26 mouse cellular contexts compared by ENCODE assay signal in genomic region chr1:77336937-77337336, GRCm38 (mm10).
DNase-seq lines count a peak whose midpoint lies in the region; ATAC-seq and TF ChIP-seq lines count a peak whose summit lies in the region.
"Had no signal": no experiment of that assay in that cellular context is flagged by ENCODE, and none has a peak within 500 bp of the region (broad histone marks: within the 10 kb centered on the region; RNA-seq: fewer than 3 reads in every experiment).

No protein-coding gene starts in this region.

- 38% methylated on average over 7 of the region's 7 CpGs for WGBS in intestine, embryonic 14.5 days
- 65% methylated on average over 7 of the region's 7 CpGs for WGBS in intestine, postnatal 0 days
- WGBS in kidney, embryonic 16.5 days = 18% methylated on average over 7 of the region's 7 CpGs
- WGBS in limb, embryonic 10.5 days = 46% methylated on average over 7 of the region's 7 CpGs
- 71% methylated on average over 7 of the region's 7 CpGs for WGBS in lung, adult 2 months

- H3K27me3 ChIP-seq in intestine, embryonic 14.5 days (replicated peaks; ENCODE audit: control insufficient read depth, insufficient read depth, low read length) = no peaks in the 10 kb centered on the region
- no peaks in the 10 kb centered on the region for H3K27me3 ChIP-seq in intestine, postnatal 0 days (replicated peaks; ENCODE audit: control insufficient read depth, insufficient read depth, low read length)
- H3K27me3 ChIP-seq in kidney, embryonic 16.5 days (ENCODE audit: insufficient read depth, low read length) = no peaks in the 10 kb centered on the region
- H3K27me3 ChIP-seq in limb, embryonic 10.5 days (ENCODE audit: low read depth, poor library complexity, severe bottlenecking) = no peaks in the 10 kb centered on the region
- H3K27me3 ChIP-seq: embryonic facial prominence, embryonic 12.5 days; forebrain, embryonic 12.5 days; forebrain, embryonic 15.5 days; heart, embryonic 13.5 days had no signal

- DNase-seq in intestine, embryonic 14.5 days (ENCODE audit: low spot score) = no peak
- no peak for DNase-seq in kidney, adult 8-10 months
- peak; percentile 19 for DNase-seq in kidney, postnatal 14 days
- no peak for DNase-seq in kidney, postnatal 25 days
- DNase-seq in limb, embryonic 10.5 days (ENCODE audit: low spot score) = no peak
- DNase-seq in lung, adult 2 months = no peak
- DNase-seq: adrenal gland, adult 8-10 months; adrenal gland, postnatal 25 days; cerebellum, adult 11-12 months; cerebellum, adult 8-10 months; cerebellum, postnatal 10 days; gastrocnemius, postnatal 10 days; gastrocnemius, postnatal 36 days; heart, adult 2 months; heart, postnatal 14 days; heart, postnatal 4 days had no signal

- H3K4me3 ChIP-seq in intestine, embryonic 14.5 days (ENCODE audit: low read depth, low read length) = no peak overlapping the region
- no peak overlapping the region for H3K4me3 ChIP-seq in intestine, postnatal 0 days (ENCODE audit: low read depth, low read length)
- no peak overlapping the region for H3K4me3 ChIP-seq in kidney, embryonic 16.5 days (ENCODE audit: low read length)
- no peak overlapping the region for H3K4me3 ChIP-seq in limb, embryonic 10.5 days
- no peak overlapping the region for H3K4me3 ChIP-seq in lung, adult 2 months (replicated peaks; ENCODE audit: extremely low read depth, low read depth, low read length)
- H3K4me3 ChIP-seq: embryonic facial prominence, embryonic 12.5 days; erythroblast, embryonic 14.5 days; forebrain, embryonic 12.5 days; forebrain, embryonic 15.5 days; heart, adult 2 months; heart, embryonic 10.5 days; heart, embryonic 13.5 days had no signal

- H3K4me1 ChIP-seq in intestine, embryonic 14.5 days (replicated peaks; ENCODE audit: control insufficient read depth, insufficient read depth, low read length) = peaks cover 9% of the 10 kb centered on the region
- H3K4me1 ChIP-seq in intestine, postnatal 0 days (replicated peaks; ENCODE audit: control insufficient read depth, insufficient read depth, low read length) = no peaks in the 10 kb centered on the region
- peaks cover 34% of the 10 kb centered on the region for H3K4me1 ChIP-seq in kidney, embryonic 16.5 days (ENCODE audit: insufficient read depth, low read length)
- H3K4me1 ChIP-seq in limb, embryonic 10.5 days = peaks cover 36% of the 10 kb centered on the region
- no peaks in the 10 kb centered on the region for H3K4me1 ChIP-seq in lung, adult 2 months (ENCODE audit: control insufficient read depth, insufficient read depth, low read length)
- H3K4me1 ChIP-seq: forebrain, embryonic 12.5 days had no signal

- no peak for TF ChIP-seq CTCF in intestine, postnatal 0 days (IDR thresholded peaks at IDR 0.05; ENCODE audit: low read depth)
- TF ChIP-seq CTCF in lung, adult 2 months (IDR thresholded peaks at IDR 0.05; ENCODE audit: insufficient read depth, low read length) = no peak

- ATAC-seq in intestine, embryonic 14.5 days (replicated peaks; ENCODE audit: low FRiP score, low TSS enrichment, low read depth) = no peak
- no peak for ATAC-seq in intestine, postnatal 0 days
- peak; percentile 89 for ATAC-seq in kidney, embryonic 16.5 days (ENCODE audit: low FRiP score, low TSS enrichment)
- ATAC-seq: activated CD4-positive, CD25-positive, alpha-beta regulatory T cell, adult 4 months; forebrain, embryonic 15.5 days had no signal

- peak overlapping the region; percentile 44; the same call in 1 of the 2 replicates for H3K27ac ChIP-seq in intestine, embryonic 14.5 days (ENCODE audit: low read depth)
- no peak overlapping the region for H3K27ac ChIP-seq in intestine, postnatal 0 days (ENCODE audit: low read depth, low read length)
- peak overlapping the region; percentile 53 for H3K27ac ChIP-seq in kidney, embryonic 16.5 days (ENCODE audit: low read length)
- peak overlapping the region; percentile 44; the same call in 1 of the 2 replicates for H3K27ac ChIP-seq in limb, embryonic 10.5 days
- H3K27ac ChIP-seq: forebrain, embryonic 12.5 days; forebrain, embryonic 15.5 days; heart, adult 2 months; heart, embryonic 10.5 days; heart, embryonic 13.5 days; hindbrain, embryonic 14.5 days had no signal

- no peak for TF ChIP-seq POLR2A in lung, adult 2 months (IDR thresholded peaks at IDR 0.05; ENCODE audit: borderline replicate concordance, extremely low read depth, low read depth, low read length)

- H3K9me3 ChIP-seq in intestine, embryonic 14.5 days (ENCODE audit: control insufficient read depth, low read length) = no peaks in the 10 kb centered on the region
- no peaks in the 10 kb centered on the region for H3K9me3 ChIP-seq in intestine, postnatal 0 days (ENCODE audit: control insufficient read depth)
- no peaks in the 10 kb centered on the region for H3K9me3 ChIP-seq in kidney, embryonic 16.5 days (ENCODE audit: low read length)
- no peaks in the 10 kb centered on the region for H3K9me3 ChIP-seq in limb, embryonic 10.5 days (replicated peaks)
- H3K9me3 ChIP-seq: embryonic facial prominence, embryonic 12.5 days; forebrain, embryonic 12.5 days; forebrain, embryonic 15.5 days; heart, embryonic 10.5 days; heart, embryonic 13.5 days had no signal

- 0 out of 2 replicates have a peak overlapping the region, but pooled peaks have one; percentile 16 for H3K4me2 ChIP-seq in intestine, embryonic 14.5 days (ENCODE audit: low read length)
- H3K4me2 ChIP-seq in intestine, postnatal 0 days (replicated peaks; ENCODE audit: low read depth) = no peak overlapping the region
- H3K4me2 ChIP-seq in kidney, embryonic 16.5 days (replicated peaks; ENCODE audit: low read depth, low read length) = peak overlapping the region; percentile 10; the same call in 1 of the 2 replicates
- H3K4me2 ChIP-seq: embryonic facial prominence, embryonic 12.5 days; forebrain, embryonic 12.5 days; forebrain, embryonic 15.5 days; heart, embryonic 13.5 days; hindbrain, embryonic 14.5 days had no signal

- no peaks in the 10 kb centered on the region for H3K36me3 ChIP-seq in intestine, embryonic 14.5 days (ENCODE audit: control insufficient read depth, insufficient read depth, low read length)
- no peaks in the 10 kb centered on the region for H3K36me3 ChIP-seq in intestine, postnatal 0 days (ENCODE audit: control insufficient read depth, insufficient read depth)
- no peaks in the 10 kb centered on the region for H3K36me3 ChIP-seq in kidney, embryonic 16.5 days (ENCODE audit: insufficient read depth, low read length)
- H3K36me3 ChIP-seq in limb, embryonic 10.5 days = no peaks in the 10 kb centered on the region
- H3K36me3 ChIP-seq: embryonic facial prominence, embryonic 12.5 days; forebrain, embryonic 12.5 days; forebrain, embryonic 15.5 days; heart, embryonic 10.5 days; heart, embryonic 13.5 days had no signal

- H3K9ac ChIP-seq in intestine, embryonic 14.5 days (ENCODE audit: low read length) = no peak overlapping the region
- H3K9ac ChIP-seq in intestine, postnatal 0 days (ENCODE audit: low read depth, low read length) = no peak overlapping the region
- H3K9ac ChIP-seq in kidney, embryonic 16.5 days (replicated peaks; ENCODE audit: low read length) = no peak overlapping the region
- H3K9ac ChIP-seq: embryonic facial prominence, embryonic 12.5 days; forebrain, embryonic 12.5 days; forebrain, embryonic 15.5 days; heart, embryonic 13.5 days; hindbrain, embryonic 14.5 days had no signal
